Mouse (Mus musculus): ENCODE measurements around the gene Shf. TPM values are rescaled to one million over a fixed set of nuclear protein-coding genes. Genes with fewer than 3 reads are reported as not detected.
A peak's percentile ranks its signal among the peaks of the same experiment; 100 is the strongest.

The Shf gene
- polyA plus RNA-seq, 1 experiment from 2014 or later, result 4.6 TPM

- Histone ChIP-seq H3K27me3 (ENCODE audit: poor library complexity, severe bottlenecking) (peaks cover 99% of the 10 kb centered on the region), H3K4me1 (peaks cover 42% of the 10 kb centered on the region), H3K36me3 (replicated peaks) (no peaks in the 10 kb centered on the region), H3K9me3 (no peaks in the 10 kb centered on the region), H3K4me3 (0 out of 2 replicates have a peak overlapping the region, but pooled peaks have one; percentile 48), H3K27ac (no peak overlapping the region)
- DNase-seq (ENCODE audit: extremely low spot score, low spot score), result peak; percentile 71
- 10% methylated on average over 9 of the region's 9 CpGs for WGBS
These were observed 66.3 kb downstream of the Shf start for GRCm38 (mm10) chr2:122302574-122303241.

DNA sequence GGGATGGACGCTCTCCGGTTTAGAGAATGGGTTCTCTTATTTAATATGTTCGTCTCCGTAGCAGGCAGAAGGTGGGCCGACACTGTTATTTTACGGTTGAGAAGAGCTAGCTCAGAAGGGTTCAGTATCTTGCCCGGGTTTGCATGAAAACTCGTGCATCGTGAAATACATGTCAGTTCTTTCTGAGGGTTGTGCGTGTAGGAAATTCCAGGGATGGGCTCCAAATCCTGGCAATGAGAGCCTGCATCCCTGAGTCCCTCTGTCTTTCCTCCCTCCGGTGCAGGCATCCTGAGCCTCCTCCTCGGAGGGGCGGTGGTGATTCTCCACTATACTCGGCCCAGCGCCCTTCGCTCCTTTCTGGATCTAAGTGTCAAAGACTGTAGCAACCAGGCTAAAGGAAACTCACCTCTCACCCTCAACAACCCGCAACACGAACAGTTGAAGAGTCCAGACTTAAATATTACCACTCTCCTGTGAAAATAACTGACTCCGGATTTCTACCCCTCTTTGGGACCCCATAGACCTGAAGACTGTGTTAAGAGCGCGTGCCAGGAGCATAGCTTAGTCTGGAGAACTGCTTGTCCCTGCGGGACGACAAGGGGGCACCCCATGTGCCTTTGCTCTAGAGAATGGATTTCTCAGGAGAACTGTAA, 66.9 kb downstream of the Shf start:
- H3K9me3 ChIP-seq, result no peaks in the 10 kb centered on the region
- no peaks in the 10 kb centered on the region for H3K36me3 ChIP-seq (replicated peaks)
- 6% methylated on average over 23 of the region's 23 CpGs for WGBS
- DNase-seq (ENCODE audit: extremely low spot score, low spot score), result peak; percentile 18
- peak overlapping the region; percentile 48 for H3K4me3 ChIP-seq
- peaks cover 99% of the 10 kb centered on the region for H3K27me3 ChIP-seq (ENCODE audit: poor library complexity, severe bottlenecking)
- peaks cover 47% of the 10 kb centered on the region for H3K4me1 ChIP-seq
- H3K27ac ChIP-seq, result no peak overlapping the region

DNA sequence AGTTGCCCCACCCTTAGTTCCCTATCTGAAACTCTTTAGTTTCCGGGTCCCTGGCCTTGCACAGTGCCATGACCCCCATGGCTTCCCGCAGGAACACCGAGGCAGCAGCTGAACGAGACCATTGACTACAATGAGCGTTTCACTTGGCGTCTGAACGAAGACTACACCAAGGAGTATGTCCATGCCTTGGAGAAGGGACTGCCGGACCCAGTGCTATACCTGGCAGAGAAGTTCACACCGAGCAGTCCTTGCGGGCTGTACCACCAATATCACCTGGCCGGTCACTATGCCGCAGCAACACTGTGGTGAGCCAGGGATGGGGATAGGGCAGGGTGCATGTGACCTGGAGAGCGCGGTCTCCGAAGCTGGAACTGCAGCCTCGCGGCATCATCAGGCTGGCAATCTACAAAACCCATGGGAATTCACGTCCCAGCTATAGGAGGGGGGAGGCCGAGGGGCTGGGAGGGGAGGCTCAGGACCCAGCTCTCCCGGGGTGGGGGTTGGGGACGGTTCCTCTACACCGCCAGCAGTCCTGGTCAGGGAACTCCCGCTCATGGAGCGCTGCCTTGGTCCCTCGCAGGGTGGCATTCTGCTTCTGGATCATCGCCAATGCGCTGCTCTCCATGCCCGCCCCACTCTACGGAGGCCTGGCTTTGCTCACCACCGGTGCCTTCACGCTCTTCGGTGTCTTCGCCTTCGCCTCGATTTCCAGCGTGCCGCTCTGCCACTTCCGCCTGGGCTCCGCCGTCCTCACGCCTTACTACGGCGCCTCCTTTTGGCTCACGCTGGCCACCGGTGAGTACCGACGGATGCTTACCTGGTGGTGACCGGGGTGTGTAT, 67.7 kb downstream of the Shf start:
- Histone ChIP-seq H3K27ac (no peak overlapping the region), H3K27me3 (ENCODE audit: poor library complexity, severe bottlenecking) (peaks cover 99% of the 10 kb centered on the region), H3K4me1 (peaks cover 54% of the 10 kb centered on the region), H3K9me3 (no peaks in the 10 kb centered on the region), H3K4me3 (peak overlapping the region; percentile 48), H3K36me3 (replicated peaks) (no peaks in the 10 kb centered on the region)
- DNase-seq (ENCODE audit: extremely low spot score, low spot score), result peak; percentile 45
- WGBS, result under 1% methylated on average over 48 of the region's 48 CpGs

- Histone ChIP-seq H3K36me3 (replicated peaks) (no peaks in the 10 kb centered on the region), H3K4me3 (no peak overlapping the region), H3K27ac (no peak overlapping the region), H3K9me3 (no peaks in the 10 kb centered on the region), H3K4me1 (peaks cover 58% of the 10 kb centered on the region), H3K27me3 (ENCODE audit: poor library complexity, severe bottlenecking) (peaks cover 100% of the 10 kb centered on the region)
- DNase-seq (ENCODE audit: extremely low spot score, low spot score), result no peak
- WGBS, result 4% methylated on average over 14 of the region's 14 CpGs
These were observed 68.3 kb downstream of the Shf start for GRCm38 (mm10) chr2:122300656-122301020.

GRCm38 (mm10) chr2:122299911-122300655, 68.9 kb downstream of the Shf start:
- Histone ChIP-seq H3K4me3 (no peak overlapping the region), H3K4me1 (peaks cover 58% of the 10 kb centered on the region), H3K9me3 (no peaks in the 10 kb centered on the region), H3K36me3 (replicated peaks) (no peaks in the 10 kb centered on the region), H3K27me3 (ENCODE audit: poor library complexity, severe bottlenecking) (peaks cover 100% of the 10 kb centered on the region), H3K27ac (no peak overlapping the region)
- DNase-seq (ENCODE audit: extremely low spot score, low spot score), result peak; percentile 23
- 6% methylated on average over 14 of the region's 14 CpGs for WGBS

Other genes with a start within 250 kb of the Shf start
- 89.2 and 89.5 TPM in 2 replicates for gene B2m, start 221.5 kb downstream of the Shf start, polyA plus RNA-seq (2016; fragmentation: Nextera tagmentation; extraction: Ambion mirVana)
- 0.09 TPM in 1 of 2 replicates, not detected in the other for gene Trim69, start 208.5 kb downstream of the Shf start, polyA plus RNA-seq (2016; fragmentation: Nextera tagmentation; extraction: Ambion mirVana)
- gene Patl2, start 183.0 kb downstream of the Shf start, polyA plus RNA-seq (2016; fragmentation: Nextera tagmentation; extraction: Ambion mirVana), result not detected in 2 replicates
- gene Terb2, start 182.9 kb downstream of the Shf start, polyA plus RNA-seq (2016; fragmentation: Nextera tagmentation; extraction: Ambion mirVana), result not detected in 2 replicates
- gene Sord, start 134.4 kb downstream of the Shf start, polyA plus RNA-seq (2016; fragmentation: Nextera tagmentation; extraction: Ambion mirVana), result 30.7 and 30.9 TPM in 2 replicates
- gene Duox2, start 70.7 kb downstream of the Shf start, polyA plus RNA-seq (2016; fragmentation: Nextera tagmentation; extraction: Ambion mirVana), result not detected in 2 replicates
- gene Duoxa2, start 70.3 kb downstream of the Shf start, polyA plus RNA-seq (2016; fragmentation: Nextera tagmentation; extraction: Ambion mirVana), result not detected in 2 replicates
- gene Duoxa1, start 55.4 kb downstream of the Shf start, polyA plus RNA-seq (2016; fragmentation: Nextera tagmentation; extraction: Ambion mirVana), result not detected in 2 replicates
- gene Duox1, start 53.5 kb downstream of the Shf start, polyA plus RNA-seq (2016; fragmentation: Nextera tagmentation; extraction: Ambion mirVana), result 0.05 TPM in 1 of 2 replicates, not detected in the other
- not detected in 2 replicates for gene Slc28a2, start 57.3 kb upstream of the Shf start, polyA plus RNA-seq (2016; fragmentation: Nextera tagmentation; extraction: Ambion mirVana)
- gene Gm14085, start 115.8 kb upstream of the Shf start, polyA plus RNA-seq (2016; fragmentation: Nextera tagmentation; extraction: Ambion mirVana), result not detected in 2 replicates
- gene Gatm, start 242.1 kb upstream of the Shf start, polyA plus RNA-seq (2016; fragmentation: Nextera tagmentation; extraction: Ambion mirVana), result 17.7 and 19.0 TPM in 2 replicates